Mouse (Mus musculus) forebrain, embryonic 12.5 days (tissue): Measurements from ENCODE around the gene Cmss1. TPM values are rescaled to one million over a fixed set of nuclear protein-coding genes. Genes with fewer than 3 reads are reported as not detected.

Experiments
- ATAC-seq: fragments of 200-750 bp; cut with Nextera tagmentation; 2 replicates; pipeline ENCODE4 v1.8.0; 2017; ENCODE audit warnings: moderate TSS enrichment; ENCODE audit not compliant: low FRiP score
- H3K27ac ChIP-seq: fragments of 300-500 bp; sonication (generic); 2 replicates; pipeline ENCODE4 v1.5.1; 2016; ENCODE audit warnings: mild to moderate bottlenecking
- H3K27me3 ChIP-seq: fragments of 300-500 bp; sonication (generic); 2 replicates; pipeline ENCODE4 v1.6.1; 2016; ENCODE audit warnings: mild to moderate bottlenecking
- H3K36me3 ChIP-seq: fragments of 300-500 bp; sonication (generic); replicated peaks from 2 replicates; pipeline ENCODE4 v1.6.1; 2016; ENCODE audit warnings: mild to moderate bottlenecking
- H3K4me1 ChIP-seq: fragments of 300-500 bp; sonication (generic); 2 replicates; pipeline ENCODE4 v1.6.1; 2016
- H3K4me2 ChIP-seq: fragments of 300-500 bp; sonication (generic); 2 replicates; pipeline ENCODE4 v1.6.1; 2016; ENCODE audit warnings: mild to moderate bottlenecking, moderate library complexity
- H3K4me3 ChIP-seq: fragments of 300-500 bp; sonication (generic); replicated peaks from 2 replicates; pipeline ENCODE4 v1.5.1; 2016; ENCODE audit warnings: mild to moderate bottlenecking
- H3K9ac ChIP-seq: fragments of 300-500 bp; sonication (generic); 2 replicates; pipeline ENCODE4 v1.6.1; 2016; ENCODE audit warnings: mild to moderate bottlenecking
- H3K9me3 ChIP-seq: fragments of 300-500 bp; sonication (generic); 2 replicates; pipeline ENCODE4 v1.6.1; 2016
- WGBS: fragments of 180-500 bp; shearing (Covaris S2); methylation state at CpG from one replicate; pipeline ENCODE4 v1.1.7; 2016; 5-methylcytosine and 5-hydroxymethylcytosine counted together
- polyA plus RNA-seq: library from polyadenylated mRNA; unstranded; fragments of >200 nt; fragmentation: Nextera tagmentation; extraction: Ambion mirVana; gene quantifications from 2 replicates; pipeline ENCODE4 v1.2.1, GENCODE M21; 2016

Cmss1 gene
- polyA plus RNA-seq, 1 experiment from 2014 or later, result 48.2 TPM

GRCm38 (mm10) chr16:57360785-57361184 lies 245.9 kb downstream of the Cmss1 start:
- H3K9me3 ChIP-seq, result no peaks in the 10 kb centered on the region
- no peak for ATAC-seq
- H3K27me3 ChIP-seq, result no peaks in the 10 kb centered on the region
- H3K36me3 ChIP-seq, result no peaks in the 10 kb centered on the region
- no peak overlapping the region for H3K9ac ChIP-seq
- no peak overlapping the region for H3K4me2 ChIP-seq
- no peak overlapping the region for H3K27ac ChIP-seq
- 96% methylated on average over 3 of the region's 3 CpGs for WGBS
- peaks cover 3% of the 10 kb centered on the region for H3K4me1 ChIP-seq
- no peak overlapping the region for H3K4me3 ChIP-seq

GRCm38 (mm10) chr16:57359251-57359650 lies 247.4 kb downstream of the Cmss1 start:
- H3K4me3 ChIP-seq, result no peak overlapping the region
- no peak for ATAC-seq
- no peaks in the 10 kb centered on the region for H3K36me3 ChIP-seq
- no peak overlapping the region for H3K4me2 ChIP-seq
- H3K9me3 ChIP-seq, result no peaks in the 10 kb centered on the region
- no peak overlapping the region for H3K27ac ChIP-seq
- peaks cover 3% of the 10 kb centered on the region for H3K4me1 ChIP-seq
- no peaks in the 10 kb centered on the region for H3K27me3 ChIP-seq
- no peak overlapping the region for H3K9ac ChIP-seq
- 86% methylated on average over 10 of the region's 10 CpGs for WGBS

GRCm38 (mm10) chr16:57357011-57357410 lies 249.7 kb downstream of the Cmss1 start:
- H3K4me1 ChIP-seq, result peaks cover 13% of the 10 kb centered on the region
- 84% methylated on average over 6 of the region's 6 CpGs for WGBS
- H3K4me2 ChIP-seq, result no peak overlapping the region
- no peaks in the 10 kb centered on the region for H3K9me3 ChIP-seq
- no peak overlapping the region for H3K9ac ChIP-seq
- no peak overlapping the region for H3K27ac ChIP-seq
- no peaks in the 10 kb centered on the region for H3K36me3 ChIP-seq
- H3K27me3 ChIP-seq, result no peaks in the 10 kb centered on the region
- no peak for ATAC-seq
- H3K4me3 ChIP-seq, result no peak overlapping the region

- H3K27me3 ChIP-seq, result no peaks in the 10 kb centered on the region
- H3K36me3 ChIP-seq, result no peaks in the 10 kb centered on the region
- no peak overlapping the region for H3K4me2 ChIP-seq
- no peak for ATAC-seq
- peaks cover 18% of the 10 kb centered on the region for H3K4me1 ChIP-seq
- no peak overlapping the region for H3K27ac ChIP-seq
- WGBS, result 64% methylated on average over 6 of the region's 6 CpGs
- no peak overlapping the region for H3K4me3 ChIP-seq
- no peaks in the 10 kb centered on the region for H3K9me3 ChIP-seq
- H3K9ac ChIP-seq, result no peak overlapping the region
Measured at GRCm38 (mm10) chr16:57356454-57356853, 250.2 kb downstream of the Cmss1 start.

GRCm38 (mm10) chr16:57353932-57354331 lies 252.7 kb downstream of the Cmss1 start:
- WGBS, result 81% methylated on average over 6 of the region's 6 CpGs
- no peaks in the 10 kb centered on the region for H3K36me3 ChIP-seq

GRCm38 (mm10) chr16:57353166-57353721 lies 253.4 kb downstream of the Cmss1 start:
- 84% methylated on average over 11 of the region's 11 CpGs for WGBS
- Histone ChIP-seq H3K27me3 (no peaks in the 10 kb centered on the region), H3K27ac (no peak overlapping the region), H3K4me2 (no peak overlapping the region), H3K4me3 (no peak overlapping the region), H3K4me1 (peaks cover 19% of the 10 kb centered on the region), H3K9me3 (no peaks in the 10 kb centered on the region), H3K36me3 (no peaks in the 10 kb centered on the region), H3K9ac (no peak overlapping the region)
- ATAC-seq, result no peak

More at GRCm38 (mm10) chr16:57353932-57354331, 252.7 kb downstream of the Cmss1 start:
- ATAC-seq, result no peak
- H3K4me3 ChIP-seq, result no peak overlapping the region
- peaks cover 19% of the 10 kb centered on the region for H3K4me1 ChIP-seq
- H3K9ac ChIP-seq, result no peak overlapping the region
- H3K27me3 ChIP-seq, result no peaks in the 10 kb centered on the region
- no peaks in the 10 kb centered on the region for H3K9me3 ChIP-seq
- H3K4me2 ChIP-seq, result no peak overlapping the region
- no peak overlapping the region for H3K27ac ChIP-seq

GRCm38 (mm10) chr16:57352751-57353150 lies 253.9 kb downstream of the Cmss1 start, which contains the start of gene Filip1l:
Gene Filip1l, plus strand, starts transcription at chr16:57353093.
- 84% methylated on average over 6 of the region's 6 CpGs for WGBS

GRCm38 (mm10) chr16:57349689-57350088 lies 257.0 kb downstream of the Cmss1 start:
- Histone ChIP-seq H3K4me1 (peaks cover 19% of the 10 kb centered on the region), H3K9me3 (no peaks in the 10 kb centered on the region), H3K27me3 (no peaks in the 10 kb centered on the region), H3K27ac (no peak overlapping the region), H3K4me2 (no peak overlapping the region), H3K9ac (no peak overlapping the region), H3K36me3 (no peaks in the 10 kb centered on the region), H3K4me3 (no peak overlapping the region)
- ATAC-seq, result no peak
- 61% methylated on average over 3 of the region's 3 CpGs for WGBS

More at GRCm38 (mm10) chr16:57352751-57353150, 253.9 kb downstream of the Cmss1 start, which contains the start of gene Filip1l:
- no peak within 1 kb of the TSS for H3K27ac ChIP-seq
- no peak for ATAC-seq
- no peak within 1 kb of the TSS for H3K4me2 ChIP-seq
- H3K9me3 ChIP-seq, result no peaks in the 10 kb centered on the region
- H3K9ac ChIP-seq, result no peak within 1 kb of the TSS
- no peak within 1 kb of the TSS for H3K4me3 ChIP-seq
- no peaks in the 10 kb centered on the region for H3K36me3 ChIP-seq
- no peaks in the 10 kb centered on the region for H3K27me3 ChIP-seq
- H3K4me1 ChIP-seq, result peaks cover 19% of the 10 kb centered on the region

- Histone ChIP-seq H3K27me3 (no peaks in the 10 kb centered on the region), H3K9ac (no peak overlapping the region), H3K36me3 (no peaks in the 10 kb centered on the region), H3K4me3 (no peak overlapping the region), H3K9me3 (no peaks in the 10 kb centered on the region), H3K4me1 (peaks cover 19% of the 10 kb centered on the region), H3K27ac (no peak overlapping the region), H3K4me2 (no peak overlapping the region)
- 93% methylated on average over 3 of the region's 3 CpGs for WGBS
- ATAC-seq, result no peak
Measured at GRCm38 (mm10) chr16:57349039-57349438, 257.6 kb downstream of the Cmss1 start.

GRCm38 (mm10) chr16:57346258-57346657 lies 260.4 kb downstream of the Cmss1 start:
- H3K27me3 ChIP-seq, result no peaks in the 10 kb centered on the region
- H3K27ac ChIP-seq, result no peak overlapping the region
- H3K9me3 ChIP-seq, result no peaks in the 10 kb centered on the region
- ATAC-seq, result no peak
- H3K36me3 ChIP-seq, result no peaks in the 10 kb centered on the region
- no peaks in the 10 kb centered on the region; the same call in 1 of the 2 replicates for H3K4me1 ChIP-seq
- no peak overlapping the region for H3K4me3 ChIP-seq
- H3K9ac ChIP-seq, result no peak overlapping the region
- WGBS, result 67% methylated on average over 3 of the region's 3 CpGs
- H3K4me2 ChIP-seq, result no peak overlapping the region

GRCm38 (mm10) chr16:57340613-57340898 lies 266.1 kb downstream of the Cmss1 start:
- ATAC-seq, result no peak
- Histone ChIP-seq H3K4me1 (no peaks in the 10 kb centered on the region), H3K27ac (no peak overlapping the region), H3K36me3 (no peaks in the 10 kb centered on the region), H3K9ac (no peak overlapping the region), H3K4me3 (no peak overlapping the region), H3K4me2 (no peak overlapping the region), H3K9me3 (no peaks in the 10 kb centered on the region), H3K27me3 (no peaks in the 10 kb centered on the region)
- 62% methylated on average over 5 of the region's 5 CpGs for WGBS

GRCm38 (mm10) chr16:57339765-57340612 lies 266.7 kb downstream of the Cmss1 start:
- WGBS, result 83% methylated on average over 8 of the region's 8 CpGs
- Histone ChIP-seq H3K4me3 (no peak overlapping the region), H3K9me3 (no peaks in the 10 kb centered on the region), H3K4me1 (no peaks in the 10 kb centered on the region), H3K36me3 (no peaks in the 10 kb centered on the region), H3K9ac (no peak overlapping the region), H3K27ac (no peak overlapping the region), H3K4me2 (no peak overlapping the region), H3K27me3 (no peaks in the 10 kb centered on the region)
- no peak for ATAC-seq
